Mouse (Mus musculus): Measurements from ENCODE around the gene Rnf224. TPM values are rescaled to one million over a fixed set of nuclear protein-coding genes. Genes with fewer than 3 reads are reported as not detected.

Gene Rnf224
- total and polyA plus RNA-seq, 2 experiments from 2014 or later, result not detected

DNA sequence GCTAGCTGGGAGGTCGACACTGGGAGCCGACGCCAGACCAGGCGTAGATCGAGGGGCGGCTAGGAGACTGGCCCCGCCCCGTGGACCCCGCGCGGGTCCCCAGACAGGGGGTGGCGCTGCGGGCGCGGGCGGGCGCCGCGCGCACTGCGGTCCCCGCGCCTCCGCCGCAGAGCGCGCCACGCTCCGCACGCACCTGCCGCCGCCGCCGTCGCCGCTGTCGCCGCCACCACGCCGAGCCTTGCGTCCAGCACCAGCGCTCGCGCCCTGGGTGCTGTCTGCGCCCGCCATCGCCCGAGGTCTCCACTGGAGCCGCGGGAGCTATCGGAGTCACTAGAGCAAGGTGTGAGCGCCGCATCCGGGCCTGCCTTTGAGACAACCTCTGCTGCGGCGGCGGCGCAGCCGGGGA, 5.5 kb upstream of the Rnf224 start, which contains the start of the genes Rnf208 and Cysrt1:
Gene Rnf208 (plus strand): TSS at position 155 of the 406 bp plus-strand sequence.
Gene Cysrt1 (minus strand): TSS at position 352 of the 406 bp plus-strand sequence.
- no peak for TF ChIP-seq EP300 (IDR thresholded peaks at IDR 0.05; ENCODE audit: low read depth)
- no peak for TF ChIP-seq CTCF (IDR thresholded peaks at IDR 0.05; ENCODE audit: low read depth)
- DNase-seq (ENCODE audit: low spot score) (no peak), ATAC-seq (ENCODE audit: insufficient read depth, low read depth) (no peak)
- Histone ChIP-seq H3K9me3 (replicated peaks; ENCODE audit: control insufficient read depth, low read length) (no peaks in the 10 kb centered on the region), H3K27me3 (ENCODE audit: control insufficient read depth, insufficient read depth, low read length) (peaks cover 43% of the 10 kb centered on the region), H3K4me3 (ENCODE audit: low read depth, low read length) (peak within 1 kb of the TSS; percentile 41), H3K4me2 (ENCODE audit: low read depth, low read length) (peak within 1 kb of the TSS; percentile 66), H3K27ac (ENCODE audit: low read depth) (no peak within 1 kb of the TSS), H3K4me1 (ENCODE audit: control insufficient read depth, insufficient read depth) (peaks cover 7% of the 10 kb centered on the region), H3K9ac (replicated peaks; ENCODE audit: low read depth, low read length) (0 out of 2 replicates have a peak within 1 kb of the TSS, but pooled peaks have one; percentile 7), H3K36me3 (replicated peaks; ENCODE audit: control insufficient read depth, insufficient read depth, low read length) (no peaks in the 10 kb centered on the region)
- WGBS, result under 1% methylated on average over 16 of the region's 59 CpGs

DNA sequence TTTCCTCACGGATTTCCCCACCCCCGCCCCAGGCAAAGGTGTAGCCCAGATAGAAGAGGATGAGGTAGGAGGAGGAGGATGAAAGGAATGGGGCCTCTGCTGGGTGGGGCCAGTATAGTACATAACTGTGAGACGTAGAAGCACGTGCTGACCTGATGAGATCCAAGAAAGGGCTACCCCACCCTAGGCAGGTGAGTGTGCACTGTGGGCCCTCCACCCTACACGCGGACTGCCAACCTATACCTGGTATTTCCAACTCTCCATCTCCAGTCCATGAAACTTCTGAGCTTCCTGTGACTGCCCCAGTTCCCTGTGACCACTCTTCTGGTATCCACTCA, 4.8 kb upstream of the Rnf224 start:
- no peak for TF ChIP-seq CTCF (IDR thresholded peaks at IDR 0.05; ENCODE audit: low read depth)
- no peaks in the 10 kb centered on the region for H3K36me3 ChIP-seq (replicated peaks; ENCODE audit: control insufficient read depth, insufficient read depth, low read length)
- peaks cover 7% of the 10 kb centered on the region for H3K4me1 ChIP-seq (ENCODE audit: control insufficient read depth, insufficient read depth)
- H3K4me2 ChIP-seq (ENCODE audit: low read depth, low read length), result peak overlapping the region; percentile 66
- 24% methylated on average over 6 of the region's 6 CpGs for WGBS
- 0 out of 2 replicates have a peak, but pooled peaks have one; percentile 7 for ATAC-seq (ENCODE audit: insufficient read depth, low read depth)
- H3K4me3 ChIP-seq (ENCODE audit: low read depth, low read length), result peak overlapping the region; percentile 41
- no peak overlapping the region for H3K9ac ChIP-seq (replicated peaks; ENCODE audit: low read depth, low read length)
- no peak overlapping the region for H3K27ac ChIP-seq (ENCODE audit: low read depth)
- peaks cover 43% of the 10 kb centered on the region for H3K27me3 ChIP-seq (ENCODE audit: control insufficient read depth, insufficient read depth, low read length)
- H3K9me3 ChIP-seq (replicated peaks; ENCODE audit: control insufficient read depth, low read length), result no peaks in the 10 kb centered on the region
- DNase-seq (ENCODE audit: low spot score), result no peak

DNA sequence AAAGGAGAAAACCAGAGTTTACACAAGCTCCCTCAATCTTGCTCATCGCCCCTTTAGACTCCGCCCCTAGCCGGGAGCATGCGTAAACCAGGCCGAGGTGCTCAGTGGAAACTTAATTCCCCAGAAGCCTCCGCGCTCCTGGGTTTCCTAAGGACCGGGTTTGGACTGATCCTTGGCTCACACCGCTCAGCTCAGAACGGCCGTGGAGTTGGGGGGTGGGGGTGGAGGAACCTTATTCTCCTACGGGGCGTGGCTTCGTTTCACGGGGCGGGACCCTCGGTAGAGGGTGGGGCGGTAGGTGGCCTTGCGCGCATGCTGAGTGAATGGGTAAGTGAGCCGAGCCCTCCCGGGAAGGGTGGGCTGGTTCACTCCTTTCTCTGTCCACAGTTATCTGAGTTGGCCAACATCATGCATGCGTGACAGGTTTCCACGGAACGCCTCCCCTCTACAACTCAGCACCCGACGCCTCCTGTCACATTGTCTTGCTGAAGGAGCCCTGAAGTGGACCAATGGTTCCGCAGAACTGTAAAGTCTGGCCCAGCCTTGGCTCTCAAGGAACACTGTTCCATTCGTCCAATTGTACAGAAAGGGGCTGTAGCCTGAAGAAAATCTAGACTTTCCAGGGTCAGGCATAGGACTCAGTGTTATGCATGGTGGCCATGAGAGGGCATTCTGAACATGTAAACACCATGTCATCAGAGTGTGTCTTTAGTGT, 4.3 kb upstream of the Rnf224 start:
- peak overlapping the region; percentile 36 for H3K4me3 ChIP-seq (ENCODE audit: low read depth, low read length)
- no peak overlapping the region for H3K27ac ChIP-seq (ENCODE audit: low read depth)
- H3K36me3 ChIP-seq (replicated peaks; ENCODE audit: control insufficient read depth, insufficient read depth, low read length), result no peaks in the 10 kb centered on the region
- H3K27me3 ChIP-seq (ENCODE audit: control insufficient read depth, insufficient read depth, low read length), result peaks cover 47% of the 10 kb centered on the region
- 2% methylated on average over 29 of the region's 29 CpGs for WGBS
- H3K4me1 ChIP-seq (ENCODE audit: control insufficient read depth, insufficient read depth), result peaks cover 7% of the 10 kb centered on the region
- no peaks in the 10 kb centered on the region for H3K9me3 ChIP-seq (replicated peaks; ENCODE audit: control insufficient read depth, low read length)
- no peak overlapping the region; the same call in 1 of the 2 replicates for H3K9ac ChIP-seq (replicated peaks; ENCODE audit: low read depth, low read length)
- no peak for TF ChIP-seq EP300 (IDR thresholded peaks at IDR 0.05; ENCODE audit: low read depth)
- TF ChIP-seq CTCF (IDR thresholded peaks at IDR 0.05; ENCODE audit: low read depth), result no peak
- DNase-seq (ENCODE audit: low spot score) (peak; percentile 47), ATAC-seq (ENCODE audit: insufficient read depth, low read depth) (peak; percentile 56)
- H3K4me2 ChIP-seq (ENCODE audit: low read depth, low read length), result peak overlapping the region; percentile 57

DNA sequence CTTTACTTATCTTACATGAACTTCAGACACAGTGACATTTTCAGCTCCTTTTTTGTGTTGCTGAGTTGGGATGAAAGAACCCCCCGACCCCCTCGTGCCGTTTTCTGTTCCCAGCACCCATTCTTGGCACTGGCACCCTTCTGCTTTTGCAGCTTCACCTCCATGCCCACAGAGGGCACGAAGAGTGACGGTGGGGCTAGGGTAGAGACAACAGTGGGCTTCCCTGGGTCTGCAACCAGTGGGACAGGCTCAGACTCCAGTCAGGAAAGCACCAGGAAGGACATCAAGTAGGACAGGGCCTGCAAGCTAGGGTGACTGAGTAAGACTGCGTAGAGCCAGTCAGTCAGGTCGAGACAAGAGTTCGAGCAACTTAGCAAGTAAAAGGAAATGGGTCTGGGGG, 3.7 kb upstream of the Rnf224 start:
- H3K4me2 ChIP-seq (ENCODE audit: low read depth, low read length), result peak overlapping the region; percentile 57
- 58% methylated on average over 8 of the region's 8 CpGs for WGBS
- H3K9ac ChIP-seq (replicated peaks; ENCODE audit: low read depth, low read length), result no peak overlapping the region
- peaks cover 47% of the 10 kb centered on the region for H3K27me3 ChIP-seq (ENCODE audit: control insufficient read depth, insufficient read depth, low read length)
- TF ChIP-seq CTCF (IDR thresholded peaks at IDR 0.05; ENCODE audit: low read depth) (no peak), EP300 (IDR thresholded peaks at IDR 0.05; ENCODE audit: low read depth) (no peak)
- H3K9me3 ChIP-seq (replicated peaks; ENCODE audit: control insufficient read depth, low read length), result no peaks in the 10 kb centered on the region
- ATAC-seq (ENCODE audit: insufficient read depth, low read depth), result no peak
- no peak for DNase-seq (ENCODE audit: low spot score)
- peaks cover 7% of the 10 kb centered on the region for H3K4me1 ChIP-seq (ENCODE audit: control insufficient read depth, insufficient read depth)
- peak overlapping the region; percentile 36; the same call in 1 of the 2 replicates for H3K4me3 ChIP-seq (ENCODE audit: low read depth, low read length)
- H3K27ac ChIP-seq (ENCODE audit: low read depth), result no peak overlapping the region
- H3K36me3 ChIP-seq (replicated peaks; ENCODE audit: control insufficient read depth, insufficient read depth, low read length), result no peaks in the 10 kb centered on the region

DNA sequence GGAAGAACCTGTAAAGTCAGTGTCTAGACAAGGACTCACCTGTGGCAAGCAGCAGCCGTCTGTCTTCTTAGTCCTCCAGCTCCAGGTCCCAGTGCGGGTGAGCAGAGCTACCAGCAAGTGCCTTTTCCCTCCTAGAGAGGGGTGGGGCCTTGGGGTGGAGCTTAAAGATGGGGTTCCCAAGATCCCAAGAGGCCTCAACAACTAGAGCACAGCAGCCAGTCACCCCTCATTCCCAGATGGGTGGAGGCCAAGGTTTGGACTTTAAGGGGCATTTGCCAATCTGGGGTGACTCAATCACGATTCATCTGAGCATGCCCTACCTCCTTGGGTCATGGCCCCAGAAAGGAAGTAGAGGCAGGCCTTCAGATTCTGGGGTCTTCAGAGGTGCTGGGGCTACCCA, 3.2 kb upstream of the Rnf224 start:
- ATAC-seq (ENCODE audit: insufficient read depth, low read depth) (no peak), DNase-seq (ENCODE audit: low spot score) (no peak)
- H3K4me3 ChIP-seq (ENCODE audit: low read depth, low read length), result no peak overlapping the region
- H3K36me3 ChIP-seq (replicated peaks; ENCODE audit: control insufficient read depth, insufficient read depth, low read length), result no peaks in the 10 kb centered on the region
- peaks cover 7% of the 10 kb centered on the region for H3K4me1 ChIP-seq (ENCODE audit: control insufficient read depth, insufficient read depth)
- WGBS, result 77% methylated on average over 3 of the region's 3 CpGs
- peaks cover 51% of the 10 kb centered on the region for H3K27me3 ChIP-seq (ENCODE audit: control insufficient read depth, insufficient read depth, low read length)
- TF ChIP-seq EP300 (IDR thresholded peaks at IDR 0.05; ENCODE audit: low read depth), result no peak
- TF ChIP-seq CTCF (IDR thresholded peaks at IDR 0.05; ENCODE audit: low read depth), result no peak
- H3K4me2 ChIP-seq (ENCODE audit: low read depth, low read length), result no peak overlapping the region
- H3K9ac ChIP-seq (replicated peaks; ENCODE audit: low read depth, low read length), result no peak overlapping the region
- H3K9me3 ChIP-seq (replicated peaks; ENCODE audit: control insufficient read depth, low read length), result no peaks in the 10 kb centered on the region
- no peak overlapping the region for H3K27ac ChIP-seq (ENCODE audit: low read depth)

DNA sequence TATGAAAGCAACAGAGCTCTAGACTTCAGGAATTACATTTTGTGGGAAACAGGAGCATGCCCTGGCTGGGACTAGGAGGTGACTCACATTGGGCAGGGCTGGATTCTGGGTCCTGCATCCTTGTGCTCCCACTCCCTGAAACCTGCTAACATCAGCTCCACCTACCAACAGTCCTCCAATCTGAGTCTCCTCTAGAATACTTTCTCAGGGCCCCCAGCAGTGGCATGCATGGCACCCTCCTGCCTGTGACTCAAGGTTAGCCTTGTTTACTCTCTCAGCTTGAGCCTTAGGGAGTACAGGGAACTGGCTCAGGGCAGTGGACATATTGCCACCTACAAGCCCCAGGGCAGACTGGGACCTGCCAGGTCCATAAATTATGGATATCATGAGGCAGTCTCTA, 1.5 kb upstream of the Rnf224 start:
- H3K4me3 ChIP-seq (ENCODE audit: low read depth, low read length), result no peak overlapping the region
- ATAC-seq (ENCODE audit: insufficient read depth, low read depth), result no peak
- H3K4me1 ChIP-seq (ENCODE audit: control insufficient read depth, insufficient read depth), result peaks cover 7% of the 10 kb centered on the region
- no peak overlapping the region for H3K9ac ChIP-seq (replicated peaks; ENCODE audit: low read depth, low read length)
- H3K4me2 ChIP-seq (ENCODE audit: low read depth, low read length), result no peak overlapping the region
- H3K27ac ChIP-seq (ENCODE audit: low read depth), result no peak overlapping the region
- no peaks in the 10 kb centered on the region for H3K9me3 ChIP-seq (replicated peaks; ENCODE audit: control insufficient read depth, low read length)
- H3K36me3 ChIP-seq (replicated peaks; ENCODE audit: control insufficient read depth, insufficient read depth, low read length), result no peaks in the 10 kb centered on the region
- DNase-seq (ENCODE audit: low spot score), result no peak
- H3K27me3 ChIP-seq (ENCODE audit: control insufficient read depth, insufficient read depth, low read length), result peaks cover 47% of the 10 kb centered on the region
- TF ChIP-seq CTCF (IDR thresholded peaks at IDR 0.05; ENCODE audit: low read depth) (no peak), EP300 (IDR thresholded peaks at IDR 0.05; ENCODE audit: low read depth) (no peak)

Measured in heart, postnatal 0 days (tissue).